Mouse (Mus musculus): ENCODE measurements around the gene Ccpg1. TPM values are rescaled to one million over a fixed set of nuclear protein-coding genes. Genes with fewer than 3 reads are reported as not detected.

Ccpg1 gene
- polyA plus RNA-seq, 2 experiments, result 3.4 to 7.8 TPM

GRCm38 (mm10) chr9:72961959-72962358, 23.3 kb upstream of the Ccpg1 start:
- H3K27me3 ChIP-seq (ENCODE audit: control insufficient read depth, insufficient read depth, low read length), result no peaks in the 10 kb centered on the region
- TF ChIP-seq EP300 (IDR thresholded peaks at IDR 0.05; ENCODE audit: low read depth), result no peak
- no peak for TF ChIP-seq CTCF (IDR thresholded peaks at IDR 0.05; ENCODE audit: low read depth)
- 45% methylated on average over 15 of the region's 15 CpGs for WGBS (ENCODE audit: insufficient replicate concordance)

DNA sequence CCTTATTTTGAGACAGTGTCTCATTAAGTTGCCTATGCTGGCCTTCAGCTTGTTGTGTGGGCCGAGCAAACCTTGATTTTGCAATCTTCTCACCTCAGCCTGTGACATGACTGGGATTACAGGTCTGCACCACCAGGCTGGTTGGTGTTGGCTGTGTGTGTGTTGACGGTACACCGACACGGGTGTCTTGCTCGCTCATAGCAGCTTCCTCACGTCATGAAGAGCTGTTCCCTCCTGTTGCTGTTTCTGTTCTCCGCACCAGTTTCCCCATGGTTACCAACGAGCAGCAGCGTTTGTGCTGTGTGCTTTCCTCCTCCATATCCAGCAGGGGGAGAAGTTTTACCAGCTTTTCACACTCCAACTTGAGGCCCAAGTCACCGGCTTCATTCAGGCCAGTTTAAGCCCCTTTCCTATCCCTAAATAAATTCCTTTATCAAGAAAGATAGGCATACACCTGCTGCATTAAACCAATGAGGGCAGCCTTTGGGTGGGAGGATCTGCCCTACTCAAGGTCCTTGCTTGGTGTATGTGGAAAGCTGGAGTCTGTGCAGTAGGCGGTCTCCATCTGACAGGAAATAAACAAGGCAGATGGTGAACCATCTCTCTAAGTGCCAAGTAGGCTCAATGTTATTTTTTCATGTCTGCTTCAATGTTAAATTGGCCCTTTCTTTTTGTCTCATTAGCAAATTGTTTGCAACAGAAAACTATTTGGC, 16.7 kb upstream of the Ccpg1 start:
- Histone ChIP-seq H3K4me1 (replicated peaks; ENCODE audit: control insufficient read depth in 2 of 2, insufficient read depth in 2 of 2, low read length in 1 of 2) (no peaks in the 10 kb centered on the region; a peak in 1 of 4 replicates), H3K27me3 (ENCODE audit: control insufficient read depth, insufficient read depth, low read length) (no peaks in the 10 kb centered on the region), H3K4me3 (ENCODE audit: insufficient read depth in 1 of 2, low read depth in 2 of 2, low read length in 2 of 2) (no peak overlapping the region; a peak in 1 of 4 replicates), H3K4me2 (ENCODE audit: low read depth) (no peak overlapping the region), H3K36me3 (replicated peaks; ENCODE audit: control insufficient read depth, insufficient read depth, low read depth) (no peaks in the 10 kb centered on the region), H3K9ac (replicated peaks) (no peak overlapping the region), H3K9me3 (ENCODE audit: control insufficient read depth, low read length) (no peaks in the 10 kb centered on the region), H3K27ac (no peak overlapping the region)
- TF ChIP-seq CTCF (IDR thresholded peaks at IDR 0.05; ENCODE audit: low read depth) (peak; percentile 68), EP300 (IDR thresholded peaks at IDR 0.05; ENCODE audit: low read depth) (no peak)
- DNase-seq (ENCODE audit: low read depth in 3 of 3, low spot score in 3 of 3) (no peak), ATAC-seq (ENCODE audit: insufficient read depth) (no peak)
- WGBS (ENCODE audit: insufficient replicate concordance), result 22% methylated on average over 11 of the region's 11 CpGs

More at GRCm38 (mm10) chr9:72961959-72962358, 23.3 kb upstream of the Ccpg1 start:
- Histone ChIP-seq H3K27ac (no peak overlapping the region), H3K4me2 (ENCODE audit: low read depth) (no peak overlapping the region), H3K4me1 (replicated peaks; ENCODE audit: control insufficient read depth in 2 of 2, insufficient read depth in 2 of 2, low read length in 1 of 2) (peaks cover 0 to 11% of the 10 kb centered on the region in 2 experiments; a peak in 2 of 4 replicates), H3K4me3 (ENCODE audit: insufficient read depth in 1 of 2, low read depth in 2 of 2, low read length in 2 of 2) (no peak overlapping the region), H3K9me3 (ENCODE audit: control insufficient read depth, low read length) (no peaks in the 10 kb centered on the region), H3K36me3 (replicated peaks; ENCODE audit: control insufficient read depth, insufficient read depth, low read depth) (no peaks in the 10 kb centered on the region), H3K9ac (replicated peaks) (no peak overlapping the region)
- DNase-seq (ENCODE audit: low read depth in 3 of 3, low spot score in 3 of 3), result no peak
- ATAC-seq (ENCODE audit: insufficient read depth), result no peak

DNA sequence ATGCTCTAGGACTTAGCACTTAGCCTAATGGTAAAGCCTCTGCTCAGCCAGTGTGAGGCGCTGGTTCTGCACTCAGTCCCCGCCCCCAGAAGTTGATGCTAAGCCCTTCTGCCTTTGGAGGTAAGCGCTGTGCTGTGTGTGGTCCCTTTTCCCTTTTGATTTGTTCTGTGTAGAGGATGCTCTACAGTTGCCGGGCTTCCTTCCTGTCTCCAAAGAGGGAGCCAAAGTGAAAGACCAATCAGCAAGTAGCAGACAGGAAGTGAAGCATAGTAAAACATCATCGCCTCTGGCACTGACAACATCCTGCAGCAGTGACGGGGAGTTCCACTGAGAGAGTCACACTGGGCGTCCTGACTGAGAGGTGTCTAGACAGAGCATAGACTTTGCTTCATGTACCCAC, 15.4 kb upstream of the Ccpg1 start:
- Histone ChIP-seq H3K27ac (no peak overlapping the region), H3K4me1 (replicated peaks; ENCODE audit: control insufficient read depth in 2 of 2, insufficient read depth in 2 of 2, low read length in 1 of 2) (no peaks in the 10 kb centered on the region; a peak in 1 of 4 replicates), H3K27me3 (ENCODE audit: control insufficient read depth, insufficient read depth, low read length) (no peaks in the 10 kb centered on the region), H3K4me2 (ENCODE audit: low read depth) (no peak overlapping the region), H3K4me3 (ENCODE audit: insufficient read depth in 1 of 2, low read depth in 2 of 2, low read length in 2 of 2) (no peak overlapping the region), H3K9me3 (ENCODE audit: control insufficient read depth, low read length) (no peaks in the 10 kb centered on the region), H3K9ac (replicated peaks) (no peak overlapping the region), H3K36me3 (replicated peaks; ENCODE audit: control insufficient read depth, insufficient read depth, low read depth) (no peaks in the 10 kb centered on the region)
- no peak for DNase-seq (ENCODE audit: low read depth in 3 of 3, low spot score in 3 of 3)
- WGBS (ENCODE audit: insufficient replicate concordance), result 50% methylated on average over 7 of the region's 7 CpGs
- ATAC-seq (ENCODE audit: insufficient read depth), result no peak
- no peak for TF ChIP-seq EP300 (IDR thresholded peaks at IDR 0.05; ENCODE audit: low read depth)
- TF ChIP-seq CTCF (IDR thresholded peaks at IDR 0.05; ENCODE audit: low read depth), result peak; percentile 22; the same call in 1 of the 2 replicates

DNA sequence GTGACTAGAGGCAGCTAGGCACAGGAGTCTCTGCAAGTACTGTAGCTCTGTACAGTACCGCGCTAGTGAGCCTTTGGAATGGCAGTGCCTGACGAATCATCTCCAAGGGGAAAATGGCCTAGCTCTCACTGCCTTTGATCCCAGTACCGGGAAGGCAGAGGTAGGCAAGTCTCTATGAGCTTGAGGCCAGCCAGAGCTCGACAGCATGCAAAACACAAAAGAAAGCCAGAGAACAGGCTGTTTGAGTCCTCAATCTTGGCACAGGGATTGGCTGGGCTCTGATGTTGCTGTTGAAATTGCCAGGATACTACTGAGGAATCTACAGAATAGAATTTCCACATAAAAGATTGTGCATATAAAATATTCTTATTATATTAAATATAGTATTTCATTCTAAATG, 12.8 kb upstream of the Ccpg1 start:
- no peak overlapping the region for H3K27ac ChIP-seq
- no peaks in the 10 kb centered on the region for H3K27me3 ChIP-seq (ENCODE audit: control insufficient read depth, insufficient read depth, low read length)
- TF ChIP-seq EP300 (IDR thresholded peaks at IDR 0.05; ENCODE audit: low read depth), result no peak
- ATAC-seq (ENCODE audit: insufficient read depth) (no peak), DNase-seq (ENCODE audit: low read depth in 3 of 3, low spot score in 3 of 3) (no peak)
- H3K9ac ChIP-seq (replicated peaks), result no peak overlapping the region
- no peaks in the 10 kb centered on the region; a peak in 1 of 4 replicates for H3K4me1 ChIP-seq (replicated peaks; ENCODE audit: control insufficient read depth in 2 of 2, insufficient read depth in 2 of 2, low read length in 1 of 2)
- no peak overlapping the region for H3K4me3 ChIP-seq (ENCODE audit: insufficient read depth in 1 of 2, low read depth in 2 of 2, low read length in 2 of 2)
- 71% methylated on average over 5 of the region's 5 CpGs for WGBS (ENCODE audit: insufficient replicate concordance)
- no peaks in the 10 kb centered on the region for H3K9me3 ChIP-seq (ENCODE audit: control insufficient read depth, low read length)
- no peaks in the 10 kb centered on the region for H3K36me3 ChIP-seq (replicated peaks; ENCODE audit: control insufficient read depth, insufficient read depth, low read depth)
- no peak overlapping the region for H3K4me2 ChIP-seq (ENCODE audit: low read depth)

GRCm38 (mm10) chr9:72972984-72973383, 12.2 kb upstream of the Ccpg1 start:
- Histone ChIP-seq H3K4me1 (replicated peaks; ENCODE audit: control insufficient read depth in 2 of 2, insufficient read depth in 2 of 2, low read length in 1 of 2) (no peaks in the 10 kb centered on the region; a peak in 1 of 4 replicates), H3K9ac (replicated peaks) (no peak overlapping the region), H3K27ac (no peak overlapping the region), H3K9me3 (ENCODE audit: control insufficient read depth, low read length) (no peaks in the 10 kb centered on the region), H3K4me2 (ENCODE audit: low read depth) (no peak overlapping the region), H3K27me3 (ENCODE audit: control insufficient read depth, insufficient read depth, low read length) (no peaks in the 10 kb centered on the region), H3K4me3 (ENCODE audit: insufficient read depth in 1 of 2, low read depth in 2 of 2, low read length in 2 of 2) (no peak overlapping the region), H3K36me3 (replicated peaks; ENCODE audit: control insufficient read depth, insufficient read depth, low read depth) (no peaks in the 10 kb centered on the region)
- no peak for ATAC-seq (ENCODE audit: insufficient read depth)
- DNase-seq (ENCODE audit: low read depth in 3 of 3, low spot score in 3 of 3), result no peak
- TF ChIP-seq EP300 (IDR thresholded peaks at IDR 0.05; ENCODE audit: low read depth) (no peak), CTCF (IDR thresholded peaks at IDR 0.05; ENCODE audit: low read depth) (peak; percentile 26; the same call in 1 of the 2 replicates)

All from liver, embryonic 14.5 days (tissue).